Mouse (Mus musculus) T-helper 1 cell (primary cell): Measurements from ENCODE around the gene Ccdc174.

Source experiments
- in situ Hi-C: fragments of 300-600 bp; cut with MboI, MseI; formaldehyde crosslinking; loops from one replicate; pipeline ENCODE4 v1.15.1; 2025; ENCODE audit warnings: high pct_unique_total_duplicates

Gene Ccdc174

GRCm38 (mm10) chr6:91917716-91918115 is 39.9 kb downstream of the Ccdc174 start:
- in situ Hi-C loops: no loop called here

DNA sequence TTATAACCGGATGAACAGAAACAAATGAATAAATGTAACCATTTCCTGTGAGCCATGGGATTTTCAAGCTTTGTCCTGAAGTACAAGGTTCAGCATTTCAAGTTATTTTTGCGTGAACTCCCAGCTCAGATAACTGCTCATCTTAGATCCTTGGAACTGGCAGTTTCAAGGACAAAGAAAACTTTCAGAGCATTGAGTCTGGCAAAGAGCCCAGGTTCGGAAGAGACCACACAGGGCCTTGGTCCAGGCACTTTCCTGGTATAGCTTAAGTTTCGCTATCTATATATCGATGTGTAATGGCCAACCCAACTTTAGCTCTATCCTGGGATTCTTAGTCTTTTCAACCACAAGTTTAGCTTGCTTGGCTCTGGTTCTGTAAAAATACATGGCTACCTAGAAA is 53.4 kb downstream of the Ccdc174 start:
- in situ Hi-C loops: no loop called here

DNA sequence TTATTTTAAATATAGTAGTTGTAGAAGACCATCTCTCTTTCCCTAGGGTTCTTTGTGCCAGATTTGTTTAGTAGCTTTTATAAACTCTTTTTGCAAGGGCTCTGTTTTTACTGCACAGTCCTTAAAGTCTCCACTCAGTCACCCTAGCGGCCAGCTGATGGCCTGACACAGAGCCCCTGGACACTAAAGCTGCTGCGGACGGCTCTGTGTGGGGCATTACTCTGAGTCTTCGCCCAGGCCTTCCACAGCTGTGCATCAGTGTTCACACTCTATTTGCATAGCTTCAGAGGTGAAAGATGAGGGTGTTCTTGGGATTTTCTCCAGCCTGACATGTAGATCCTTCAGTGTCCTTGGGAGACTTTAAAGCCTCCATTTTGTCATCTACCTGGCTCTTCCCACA is 60.6 kb downstream of the Ccdc174 start:
- in situ Hi-C loops: no loop called here

GRCm38 (mm10) chr6:91948426-91948825 is 70.6 kb downstream of the Ccdc174 start:
- in situ Hi-C loops: no loop called here
